8 mouse cellular contexts compared by ENCODE assay signal in genomic region chr14:55497449-55497821, GRCm38 (mm10). TPM values are rescaled to one million over a fixed set of nuclear protein-coding genes. Genes with fewer than 3 reads are reported as not detected.
DNase-seq lines count a peak whose midpoint lies in the region; ATAC-seq and TF ChIP-seq lines count a peak whose summit lies in the region.

No protein-coding gene starts in this region.

- TF ChIP-seq CTCF in cerebellum, adult 2 months (IDR thresholded peaks at IDR 0.05; ENCODE audit: borderline replicate concordance, insufficient read depth, low read depth, low read length), result peak; percentile 98

- H3K4me3 ChIP-seq in cerebellum, adult 2 months (replicated peaks; ENCODE audit: insufficient read depth, low read depth, low read length), result no peak overlapping the region
- no peak overlapping the region for H3K4me3 ChIP-seq in hindbrain, embryonic 13.5 days

- H3K9me3 ChIP-seq in hindbrain, embryonic 13.5 days, result no peaks in the 10 kb centered on the region

- H3K4me2 ChIP-seq in hindbrain, embryonic 13.5 days, result no peak overlapping the region

- peak; percentile 87 for DNase-seq in NIH3T3 (ENCODE audit: low read depth)
- peak; percentile 79 to 92 for DNase-seq in cerebellum, adult 2 months
- DNase-seq in forelimb bud, embryonic 11.5 days (ENCODE audit: low read depth, low spot score), result peak; percentile 89
- peak; percentile 81 to 86 for DNase-seq in layer of hippocampus, postnatal 36 days
- peak; percentile 88 for DNase-seq in lung, postnatal 36 days
- peak; percentile 78 for DNase-seq in retina, postnatal 7 days (ENCODE audit: low read depth, low spot score)
- peak; percentile 83 for DNase-seq in urinary bladder, adult 2 months (ENCODE audit: low spot score)

- WGBS in cerebellum, adult 2 months, result 33% methylated on average over 6 of the region's 6 CpGs
- WGBS in hindbrain, embryonic 13.5 days, result 36% methylated on average over 6 of the region's 6 CpGs

- H3K27ac ChIP-seq in cerebellum, adult 2 months (ENCODE audit: insufficient read depth, low read length), result no peak overlapping the region
- no peak overlapping the region for H3K27ac ChIP-seq in hindbrain, embryonic 13.5 days

- H3K27me3 ChIP-seq in cerebellum, adult 2 months (ENCODE audit: control insufficient read depth, insufficient read depth, low read length), result no peaks in the 10 kb centered on the region
- no peaks in the 10 kb centered on the region for H3K27me3 ChIP-seq in hindbrain, embryonic 13.5 days

- peak overlapping the region; percentile 65 for H3K9ac ChIP-seq in hindbrain, embryonic 13.5 days

- peaks cover 84% of the 10 kb centered on the region for H3K36me3 ChIP-seq in hindbrain, embryonic 13.5 days

- ATAC-seq in hindbrain, embryonic 13.5 days (ENCODE audit: low FRiP score), result peak; percentile 54

- TF ChIP-seq POLR2A in cerebellum, adult 2 months (IDR thresholded peaks at IDR 0.05; ENCODE audit: borderline replicate concordance, insufficient read depth, low read length), result no peak

- H3K4me1 ChIP-seq in cerebellum, adult 2 months (ENCODE audit: control insufficient read depth, insufficient read depth, low read length), result peaks cover 8% of the 10 kb centered on the region
- H3K4me1 ChIP-seq in hindbrain, embryonic 13.5 days (replicated peaks), result peaks cover 12% of the 10 kb centered on the region

RNA-seq across cellular contexts. Expression of gene Carmil3, which starts 7.0 kb away (rescaled TPM):
- 109 and 119 TPM in 2 replicates for polyA plus RNA-seq in cerebellum, adult 2 months (2012; rRNA removed)
- polyA plus RNA-seq in hindbrain, embryonic 13.5 days (2015; fragmentation: Nextera tagmentation; extraction: Ambion mirVana), result 21.6 and 22.1 TPM in 2 replicates
- 10 to 100 TPM; 59.2 to 60.3 TPM for total RNA-seq in layer of hippocampus, postnatal 36 days (2021)
- polyA plus RNA-seq in urinary bladder, adult 2 months (2012; rRNA removed), result 2.5 and 2.6 TPM in 2 replicates

RNA-seq across cellular contexts. Expression of gene Cpne6, which starts 12.8 kb away (rescaled TPM):
- 39.8 and 56.8 TPM in 2 replicates for polyA plus RNA-seq in cerebellum, adult 2 months (2012; rRNA removed)
- 2.4 and 2.5 TPM in 2 replicates for polyA plus RNA-seq in hindbrain, embryonic 13.5 days (2015; fragmentation: Nextera tagmentation; extraction: Ambion mirVana)
- total RNA-seq in layer of hippocampus, postnatal 36 days (2021), result 100 to 1,000 TPM; 696 to 698 TPM
- 2.5 and 3.0 TPM in 2 replicates for polyA plus RNA-seq in urinary bladder, adult 2 months (2012; rRNA removed)

RNA-seq across cellular contexts. Expression of gene Dhrs4, which starts 18.9 kb away (rescaled TPM):
- 18.5 and 18.7 TPM in 2 replicates for polyA plus RNA-seq in cerebellum, adult 2 months (2012; rRNA removed)
- polyA plus RNA-seq in hindbrain, embryonic 13.5 days (2015; fragmentation: Nextera tagmentation; extraction: Ambion mirVana), result 24.4 and 30.9 TPM in 2 replicates
- total RNA-seq in layer of hippocampus, postnatal 36 days (2021), result 10 to 100 TPM; 22.0 to 23.3 TPM
- 38.9 and 44.7 TPM in 2 replicates for polyA plus RNA-seq in urinary bladder, adult 2 months (2012; rRNA removed)

RNA-seq across cellular contexts. Expression of gene Nrl, which starts 27.3 kb away (rescaled TPM):
- polyA plus RNA-seq in cerebellum, adult 2 months (2012; rRNA removed), result 0.33 and 0.56 TPM in 2 replicates
- polyA plus RNA-seq in hindbrain, embryonic 13.5 days (2015; fragmentation: Nextera tagmentation; extraction: Ambion mirVana), result 0.05 and 0.10 TPM in 2 replicates
- 1 to 10 TPM; 1.6 to 5.6 TPM for total RNA-seq in layer of hippocampus, postnatal 36 days (2021)
- polyA plus RNA-seq in urinary bladder, adult 2 months (2012; rRNA removed), result not detected in 2 replicates

RNA-seq across cellular contexts. Expression of gene Pck2, which starts 42.6 kb away (rescaled TPM):
- polyA plus RNA-seq in cerebellum, adult 2 months (2012; rRNA removed), result 44.8 and 49.3 TPM in 2 replicates
- polyA plus RNA-seq in hindbrain, embryonic 13.5 days (2015; fragmentation: Nextera tagmentation; extraction: Ambion mirVana), result 20.7 and 21.5 TPM in 2 replicates
- total RNA-seq in layer of hippocampus, postnatal 36 days (2021), result 10 to 100 TPM; 42.6 to 45.8 TPM
- polyA plus RNA-seq in urinary bladder, adult 2 months (2012; rRNA removed), result 44.7 and 52.2 TPM in 2 replicates

Comparison
In these comparisons a context has a peak if more than half of its experiments do, and no peak if none do; other contexts are left out.
1. RNA of gene Cpne6, which starts 12.8 kb away (polyA plus RNA-seq): 39.8 to 56.8 TPM in cerebellum, adult 2 months; 2.5 to 3.0 TPM in urinary bladder, adult 2 months and 2.4 to 2.5 TPM in hindbrain, embryonic 13.5 days; every median in the first group is over 10 times any median in the second.
2. Peak in every context shown above with its lines, with median percentiles within 50 percentile points of each other: DNase-seq.